Mouse (Mus musculus): ENCODE measurements around the gene Tmem179b. TPM values are rescaled to one million over a fixed set of nuclear protein-coding genes. Genes with fewer than 3 reads are reported as not detected.

Gene Tmem179b
- polyA plus RNA-seq, 1 experiment from 2014 or later, result 127 TPM

DNA sequence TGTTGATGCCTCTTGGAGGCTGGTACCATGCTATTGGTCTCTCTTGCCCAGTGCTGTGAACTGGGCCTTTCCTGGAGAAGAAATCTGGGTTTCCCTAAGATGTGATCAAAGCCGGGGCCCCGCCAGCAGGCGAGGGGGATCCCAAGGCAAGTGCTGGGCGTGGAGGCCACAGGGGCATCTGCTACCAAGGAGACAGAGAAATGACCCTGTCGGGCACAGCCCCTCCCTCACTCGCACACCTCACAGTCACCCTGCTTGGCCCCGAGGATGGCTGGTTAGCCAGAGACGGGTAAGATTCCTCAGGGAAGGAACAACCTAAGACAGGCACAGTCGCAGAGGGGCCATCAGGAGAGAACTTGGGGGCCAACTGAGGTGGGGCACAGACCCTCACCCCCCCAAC, 8.7 kb downstream of the Tmem179b start:
- ATAC-seq, result no peak
- no peaks in the 10 kb centered on the region for H3K27me3 ChIP-seq (replicated peaks; ENCODE audit: insufficient read depth, low read length)
- peaks cover 3% of the 10 kb centered on the region; the same call in 1 of the 2 replicates for H3K9me3 ChIP-seq (ENCODE audit: low read length)
- H3K4me3 ChIP-seq (ENCODE audit: low read depth, low read length), result no peak overlapping the region
- WGBS, result 97% methylated on average over 9 of the region's 9 CpGs
- peaks cover 58% of the 10 kb centered on the region for H3K36me3 ChIP-seq (ENCODE audit: insufficient read depth, low read length)
- H3K9ac ChIP-seq (replicated peaks; ENCODE audit: low read depth), result no peak overlapping the region
- no peak overlapping the region for H3K4me2 ChIP-seq (replicated peaks; ENCODE audit: low read depth, low read length)
- H3K27ac ChIP-seq (ENCODE audit: low read length), result no peak overlapping the region
- DNase-seq (ENCODE audit: low spot score), result no peak
- TF ChIP-seq EP300 (IDR thresholded peaks at IDR 0.05), result no peak
- TF ChIP-seq CTCF (IDR thresholded peaks at IDR 0.05), result no peak
- H3K4me1 ChIP-seq (ENCODE audit: insufficient read depth, low read depth, low read length), result peaks cover 1% of the 10 kb centered on the region; the same call in 1 of the 2 replicates

DNA sequence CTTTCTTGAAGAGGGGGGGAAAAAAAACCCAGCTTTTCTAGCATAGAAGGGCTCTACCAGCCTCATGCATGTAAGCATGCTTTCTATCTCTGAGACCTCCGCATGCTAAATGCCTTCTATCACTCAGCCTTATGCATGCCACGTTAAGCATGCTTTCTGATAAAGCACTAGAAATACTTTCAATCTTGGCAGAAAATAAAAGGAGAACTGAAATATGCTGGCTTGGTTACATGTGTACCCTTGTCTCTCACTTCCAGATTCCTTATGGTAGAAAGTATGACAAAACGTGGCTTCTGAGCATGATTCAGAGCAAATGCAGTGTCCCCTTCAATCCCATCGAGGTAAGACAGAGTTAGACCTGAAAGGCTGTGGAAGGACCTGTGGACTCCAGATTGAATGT, 11.0 kb downstream of the Tmem179b start:
- H3K9ac ChIP-seq (replicated peaks; ENCODE audit: low read depth), result no peak overlapping the region
- WGBS, result 76% methylated on average over 4 of the region's 4 CpGs
- no peaks in the 10 kb centered on the region for H3K27me3 ChIP-seq (replicated peaks; ENCODE audit: insufficient read depth, low read length)
- peaks cover 3% of the 10 kb centered on the region; the same call in 1 of the 2 replicates for H3K9me3 ChIP-seq (ENCODE audit: low read length)
- ATAC-seq, result no peak
- H3K27ac ChIP-seq (ENCODE audit: low read length), result no peak overlapping the region
- H3K4me2 ChIP-seq (replicated peaks; ENCODE audit: low read depth, low read length), result no peak overlapping the region
- peaks cover under 1% of the 10 kb centered on the region; the same call in 1 of the 2 replicates for H3K4me1 ChIP-seq (ENCODE audit: insufficient read depth, low read depth, low read length)
- peaks cover 50% of the 10 kb centered on the region for H3K36me3 ChIP-seq (ENCODE audit: insufficient read depth, low read length)
- no peak for DNase-seq (ENCODE audit: low spot score)
- TF ChIP-seq CTCF (IDR thresholded peaks at IDR 0.05), result no peak
- TF ChIP-seq EP300 (IDR thresholded peaks at IDR 0.05), result no peak
- no peak overlapping the region for H3K4me3 ChIP-seq (ENCODE audit: low read depth, low read length)

DNA sequence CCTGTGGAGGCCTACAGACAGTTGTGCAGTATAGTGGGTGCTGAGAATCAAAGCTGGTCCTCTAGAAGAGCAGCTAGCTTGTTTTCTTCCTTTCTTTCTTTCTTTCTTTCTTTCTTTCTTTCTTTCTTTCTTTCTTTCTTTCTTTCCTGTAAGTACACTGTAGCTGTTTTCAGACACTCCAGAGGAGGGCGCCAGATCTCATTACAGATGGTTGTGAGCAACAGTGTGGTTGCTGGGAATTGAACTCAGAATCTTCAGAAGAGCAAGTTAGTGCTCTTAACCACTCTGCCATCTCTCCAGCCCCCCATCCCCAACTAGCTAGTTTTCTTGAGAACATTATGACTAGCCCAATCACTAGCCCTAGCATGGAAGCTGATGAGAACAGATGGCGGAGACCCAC, 13.5 kb downstream of the Tmem179b start:
- Histone ChIP-seq H3K27ac (ENCODE audit: low read length) (no peak overlapping the region), H3K9me3 (ENCODE audit: low read length) (peaks cover 3% of the 10 kb centered on the region; the same call in 1 of the 2 replicates), H3K4me3 (ENCODE audit: low read depth, low read length) (no peak overlapping the region), H3K27me3 (replicated peaks; ENCODE audit: insufficient read depth, low read length) (no peaks in the 10 kb centered on the region), H3K4me1 (ENCODE audit: insufficient read depth, low read depth, low read length) (peaks cover 6% of the 10 kb centered on the region; the same call in 1 of the 2 replicates), H3K36me3 (ENCODE audit: insufficient read depth, low read length) (peaks cover 29% of the 10 kb centered on the region), H3K9ac (replicated peaks; ENCODE audit: low read depth) (no peak overlapping the region), H3K4me2 (replicated peaks; ENCODE audit: low read depth, low read length) (no peak overlapping the region)
- 93% methylated on average over 2 of the region's 2 CpGs for WGBS
- no peak for DNase-seq (ENCODE audit: low spot score)
- no peak for ATAC-seq
- TF ChIP-seq CTCF (IDR thresholded peaks at IDR 0.05) (peak; percentile 29; the same call in 1 of the 2 replicates), EP300 (IDR thresholded peaks at IDR 0.05) (no peak)

DNA sequence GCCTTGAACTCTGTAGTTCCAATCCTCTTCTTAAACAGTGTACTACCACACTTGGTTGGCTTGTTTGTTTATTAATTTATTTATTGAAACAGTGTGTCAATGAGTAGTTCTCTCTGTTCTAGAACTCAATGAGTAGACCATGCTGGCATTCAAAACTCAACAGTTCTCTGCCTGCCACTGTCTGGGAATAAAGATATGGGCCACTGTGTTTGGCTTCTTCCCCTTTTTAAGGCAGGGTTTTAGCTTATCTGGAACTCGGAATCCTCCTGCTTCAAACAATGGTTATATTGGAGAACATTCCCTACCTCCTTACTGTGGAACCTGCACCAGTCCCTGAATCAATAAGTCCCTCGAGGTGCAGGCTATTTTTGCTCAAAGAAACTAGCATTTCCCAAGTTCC, 15.4 kb downstream of the Tmem179b start:
- H3K4me2 ChIP-seq (replicated peaks; ENCODE audit: low read depth, low read length), result no peak overlapping the region
- TF ChIP-seq EP300 (IDR thresholded peaks at IDR 0.05), result no peak
- TF ChIP-seq CTCF (IDR thresholded peaks at IDR 0.05), result no peak
- no peak overlapping the region for H3K9ac ChIP-seq (replicated peaks; ENCODE audit: low read depth)
- H3K9me3 ChIP-seq (ENCODE audit: low read length), result no peaks in the 10 kb centered on the region
- no peak overlapping the region for H3K27ac ChIP-seq (ENCODE audit: low read length)
- peaks cover 19% of the 10 kb centered on the region for H3K36me3 ChIP-seq (ENCODE audit: insufficient read depth, low read length)
- no peaks in the 10 kb centered on the region for H3K27me3 ChIP-seq (replicated peaks; ENCODE audit: insufficient read depth, low read length)
- peaks cover 6% of the 10 kb centered on the region; the same call in 1 of the 2 replicates for H3K4me1 ChIP-seq (ENCODE audit: insufficient read depth, low read depth, low read length)
- DNase-seq (ENCODE audit: low spot score) (no peak), ATAC-seq (no peak)
- H3K4me3 ChIP-seq (ENCODE audit: low read depth, low read length), result no peak overlapping the region
- 73% methylated on average over 2 of the region's 2 CpGs for WGBS

DNA sequence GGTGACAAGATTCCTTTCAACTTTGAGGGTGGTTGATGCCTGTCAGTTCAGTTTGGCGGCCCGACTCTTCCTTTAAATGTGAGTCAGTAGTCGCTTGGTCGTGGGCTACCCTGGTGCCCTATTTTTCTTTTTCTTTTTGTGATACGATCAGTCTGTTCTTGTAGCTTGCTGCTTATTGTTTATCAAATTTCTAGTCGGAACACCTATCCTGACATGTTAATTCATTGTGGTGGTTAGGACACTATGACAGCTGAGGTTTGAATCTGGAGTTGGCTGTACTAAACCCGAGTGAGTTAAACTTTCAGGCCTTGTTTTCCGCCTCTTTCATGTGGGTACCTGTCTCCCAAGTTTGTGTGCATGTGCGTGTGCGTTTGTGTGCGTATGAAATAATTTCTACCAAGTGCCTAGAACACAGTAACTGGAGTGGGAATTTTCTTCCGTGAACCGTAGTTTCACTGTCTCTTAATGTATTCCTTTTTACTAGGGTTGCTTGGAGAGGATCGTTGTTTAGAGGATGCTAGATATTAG, 16.7 kb downstream of the Tmem179b start:
- 2% methylated on average over 14 of the region's 14 CpGs for WGBS

DNA sequence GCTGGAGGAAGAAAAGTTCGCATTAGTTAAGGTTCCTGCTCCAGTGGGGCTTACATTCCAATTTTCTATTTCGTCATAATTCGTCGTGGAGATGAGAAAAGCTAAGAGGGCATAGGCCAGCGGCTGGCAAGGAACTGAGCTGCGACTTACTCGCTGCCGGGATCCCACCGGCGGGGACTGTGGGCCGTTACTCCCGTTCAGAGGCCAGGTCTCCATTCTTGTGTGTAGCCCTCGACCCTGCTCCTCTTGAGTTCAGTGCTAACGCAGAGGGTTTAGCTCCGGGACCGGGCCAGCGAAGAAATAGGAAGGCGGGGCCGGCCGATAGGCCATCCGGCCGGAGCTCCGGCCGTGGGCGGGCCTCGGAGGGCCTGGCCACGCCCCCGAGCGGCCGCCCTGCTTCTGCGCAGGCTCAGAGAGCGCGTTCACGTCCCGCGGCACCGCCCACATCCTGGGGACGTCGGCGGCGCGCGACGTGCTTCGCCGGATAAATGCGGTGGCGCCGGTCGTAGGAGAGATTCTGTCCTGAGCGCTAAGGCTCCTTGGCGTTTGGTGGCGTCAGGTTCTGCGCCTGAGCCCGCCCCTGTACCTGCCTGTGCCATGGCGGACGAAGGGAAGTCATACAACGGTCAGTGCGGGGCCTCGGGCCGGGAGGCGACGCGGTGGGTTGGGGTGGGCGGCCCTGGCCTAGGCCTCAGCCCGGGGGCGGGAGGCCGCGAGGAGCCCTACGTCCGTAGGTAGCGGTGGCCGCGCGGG, 17.5 kb downstream of the Tmem179b start, which contains the start of gene Nxf1:
Gene Nxf1, plus strand, starts transcription at position 439 of the 753 bp plus-strand sequence.
- ATAC-seq (peak; percentile 97), DNase-seq (ENCODE audit: low spot score) (peak; percentile 97)
- no peaks in the 10 kb centered on the region for H3K9me3 ChIP-seq (ENCODE audit: low read length)
- H3K27ac ChIP-seq (ENCODE audit: low read length), result peak within 1 kb of the TSS; percentile 93
- no peaks in the 10 kb centered on the region for H3K27me3 ChIP-seq (replicated peaks; ENCODE audit: insufficient read depth, low read length)
- H3K4me3 ChIP-seq (ENCODE audit: low read depth, low read length), result peak within 1 kb of the TSS; percentile 96
- peaks cover 11% of the 10 kb centered on the region for H3K36me3 ChIP-seq (ENCODE audit: insufficient read depth, low read length)
- WGBS, result 0% methylated on average over 61 of the region's 75 CpGs
- TF ChIP-seq EP300 (IDR thresholded peaks at IDR 0.05) (no peak), CTCF (IDR thresholded peaks at IDR 0.05) (peak; percentile 31)
- H3K9ac ChIP-seq (replicated peaks; ENCODE audit: low read depth), result peak within 1 kb of the TSS; percentile 96
- H3K4me1 ChIP-seq (ENCODE audit: insufficient read depth, low read depth, low read length), result peaks cover 6% of the 10 kb centered on the region; the same call in 1 of the 2 replicates
- peak within 1 kb of the TSS; percentile 75 for H3K4me2 ChIP-seq (replicated peaks; ENCODE audit: low read depth, low read length)

More for the DNA sequence above, 16.7 kb downstream of the Tmem179b start:
- Histone ChIP-seq H3K9ac (replicated peaks; ENCODE audit: low read depth) (peak overlapping the region; percentile 96), H3K4me2 (replicated peaks; ENCODE audit: low read depth, low read length) (peak overlapping the region; percentile 75), H3K27me3 (replicated peaks; ENCODE audit: insufficient read depth, low read length) (no peaks in the 10 kb centered on the region), H3K4me1 (ENCODE audit: insufficient read depth, low read depth, low read length) (peaks cover 6% of the 10 kb centered on the region; the same call in 1 of the 2 replicates), H3K27ac (ENCODE audit: low read length) (peak overlapping the region; percentile 93), H3K4me3 (ENCODE audit: low read depth, low read length) (peak overlapping the region; percentile 96), H3K36me3 (ENCODE audit: insufficient read depth, low read length) (peaks cover 11% of the 10 kb centered on the region), H3K9me3 (ENCODE audit: low read length) (no peaks in the 10 kb centered on the region)
- ATAC-seq, result no peak
- TF ChIP-seq CTCF (IDR thresholded peaks at IDR 0.05), result no peak
- TF ChIP-seq EP300 (IDR thresholded peaks at IDR 0.05), result no peak
- no peak for DNase-seq (ENCODE audit: low spot score)

Data from lung, postnatal 0 days (tissue).